Mouse (Mus musculus) heart, postnatal 10 days (tissue): Measurements from ENCODE around the gene Olfr988. TPM values are rescaled to one million over a fixed set of nuclear protein-coding genes. Genes with fewer than 3 reads are reported as not detected.
A peak's percentile ranks its signal among the peaks of the same experiment; 100 is the strongest.
"Not testable (repeated sequence)": the region's sequence is repeated elsewhere in the genome, so short reads cannot be mapped to it uniquely, and the experiment has no call there.

Source experiments
- DNase-seq, 2 experiments: peaks; one replicate each; pipeline ENCODE4 v3.0.0; 2021
- intact Hi-C: fragments of 180-260 bp; cut with DNase I; formaldehyde crosslinking; loops from one replicate; pipeline ENCODE4 v1.15.1; 2025
- total RNA-seq, 2 experiments: library from RNA; stranded (reverse); gene quantifications; 2 replicates each; pipeline ENCODE4 v1.2.3; 2021

Olfr988 gene
- total RNA-seq, result not detected

- not testable (repeated sequence) for DNase-seq
Observed at GRCm38 (mm10) chr2:85363127-85363526, at the start of gene Olfr988. TSS of gene Olfr988 (minus strand) at chr2:85363227.

GRCm38 (mm10) chr2:85409369-85409768, 46.3 kb upstream of the Olfr988 start, which contains the start of gene Olfr992:
TSS of gene Olfr992 (minus strand) at chr2:85409469.
- intact Hi-C loops, result no loop called here
- DNase-seq, result no peak

More at GRCm38 (mm10) chr2:85363127-85363526, at the start of gene Olfr988:
- intact Hi-C loops, result not testable (repeated sequence)

- intact Hi-C loops, result no loop called here
- no peak for DNase-seq
Observed at GRCm38 (mm10) chr2:85339972-85340371, 23.1 kb downstream of the Olfr988 start.

- intact Hi-C loops, DNase-seq: not testable (repeated sequence)
Observed at GRCm38 (mm10) chr2:85339215-85339614, 23.8 kb downstream of the Olfr988 start, which contains the start of gene Olfr987. TSS of gene Olfr987 (minus strand) at chr2:85339315.

GRCm38 (mm10) chr2:85319106-85319505, 43.9 kb downstream of the Olfr988 start:
- peak; percentile 13 to 15 for DNase-seq
- intact Hi-C loops, result no loop called here

Other genes with a start within 250 kb of the Olfr988 start
- 100 to 1,000 TPM; 149 to 219 TPM for gene Aplnr, start 227.0 kb downstream of the Olfr988 start, total RNA-seq
- gene Lrrc55, start 166.0 kb downstream of the Olfr988 start, total RNA-seq, result 1 to 10 TPM; 3.5 to 6.3 TPM
- not detected for gene Olfr987, start 23.9 kb downstream of the Olfr988 start, total RNA-seq
- gene Olfr992, start 46.2 kb upstream of the Olfr988 start, total RNA-seq, result not detected
- gene Olfr993, start 51.6 kb upstream of the Olfr988 start, total RNA-seq, result not detected
- gene Olfr994, start 73.2 kb upstream of the Olfr988 start, total RNA-seq, result not detected
- not detected for gene Olfr995, start 80.4 kb upstream of the Olfr988 start, total RNA-seq
- gene 4833423E24Rik, start 155.8 kb upstream of the Olfr988 start, total RNA-seq, result not detected
- gene Olfr996, start 216.0 kb upstream of the Olfr988 start, total RNA-seq, result not detected
- not detected for gene Olfr998, start 225.7 kb upstream of the Olfr988 start, total RNA-seq
- not detected for gene Olfr1000, start 248.7 kb upstream of the Olfr988 start, total RNA-seq